Mouse (Mus musculus): ENCODE data around the gene Ormdl2. TPM values are rescaled to one million over a fixed set of nuclear protein-coding genes. Genes with fewer than 3 reads are reported as not detected.

Ormdl2 gene
- total RNA-seq, 2 experiments from 2014 or later = 8.0 to 8.6 TPM

- peak; percentile 43 to 61 for DNase-seq (ENCODE audit: low spot score in 2 of 2)
Measured at GRCm38 (mm10) chr10:128804271-128805091, 17.0 kb downstream of the Ormdl2 start, which contains the start of gene Tmem198b. Tmem198b (minus strand) TSS chr10:128804370.

GRCm38 (mm10) chr10:128803771-128804270, 17.6 kb downstream of the Ormdl2 start, which contains the start of gene Dnajc14:
Dnajc14 (plus strand) TSS chr10:128804062.
- DNase-seq (ENCODE audit: low spot score in 2 of 2) = peak; percentile 55 to 66

GRCm38 (mm10) chr10:128803361-128803760, 18.1 kb downstream of the Ormdl2 start:
- no peak for DNase-seq (ENCODE audit: low spot score in 2 of 2)

GRCm38 (mm10) chr10:128802956-128803355, 18.5 kb downstream of the Ormdl2 start:
- no peak for DNase-seq (ENCODE audit: low spot score in 2 of 2)

- DNase-seq (ENCODE audit: low spot score in 2 of 2) = no peak
Measured at GRCm38 (mm10) chr10:128801981-128802495, 19.4 kb downstream of the Ormdl2 start.

- no peak for DNase-seq (ENCODE audit: low spot score in 2 of 2)
Measured at GRCm38 (mm10) chr10:128798676-128799075, 22.8 kb downstream of the Ormdl2 start.

GRCm38 (mm10) chr10:128795581-128795980, 25.9 kb downstream of the Ormdl2 start:
- DNase-seq (ENCODE audit: low spot score in 2 of 2) = no peak

GRCm38 (mm10) chr10:128794391-128794790, 27.1 kb downstream of the Ormdl2 start:
- DNase-seq (ENCODE audit: low spot score in 2 of 2) = no peak

GRCm38 (mm10) chr10:128793258-128793657, 28.2 kb downstream of the Ormdl2 start:
- no peak for DNase-seq (ENCODE audit: low spot score in 2 of 2)

- DNase-seq (ENCODE audit: low spot score in 2 of 2) = no peak
Measured at GRCm38 (mm10) chr10:128792041-128792440, 29.4 kb downstream of the Ormdl2 start.

- DNase-seq (ENCODE audit: low spot score in 2 of 2) = no peak
Measured at GRCm38 (mm10) chr10:128790398-128791124, 30.9 kb downstream of the Ormdl2 start, which contains the start of gene Mmp19. Mmp19 (plus strand) TSS chr10:128790910.

- DNase-seq (ENCODE audit: low spot score in 2 of 2) = no peak
Measured at GRCm38 (mm10) chr10:128780200-128780599, 41.2 kb downstream of the Ormdl2 start.

- no peak for DNase-seq (ENCODE audit: low spot score in 2 of 2)
Measured at GRCm38 (mm10) chr10:128779011-128779795, 42.2 kb downstream of the Ormdl2 start.

GRCm38 (mm10) chr10:128778441-128778840, 43.0 kb downstream of the Ormdl2 start:
- no peak for DNase-seq (ENCODE audit: low spot score in 2 of 2)

GRCm38 (mm10) chr10:128773685-128774084, 47.8 kb downstream of the Ormdl2 start:
- no peak for DNase-seq (ENCODE audit: low spot score in 2 of 2)

- no peak for DNase-seq (ENCODE audit: low spot score in 2 of 2)
Measured at GRCm38 (mm10) chr10:128772895-128773294, 48.5 kb downstream of the Ormdl2 start.

Other genes starting within 250 kb of the Ormdl2 start
- gene Erbb3, start 232.0 kb downstream of the Ormdl2 start, total RNA-seq (2021) = 1 to 10 TPM; 5.1 to 5.2 TPM
- gene Rps26, start 194.9 kb downstream of the Ormdl2 start, total RNA-seq (2021) = 100 to 1,000 TPM; 232 to 257 TPM
- 10 to 100 TPM; 12.8 to 17.6 TPM for gene Ikzf4, start 175.7 kb downstream of the Ormdl2 start, total RNA-seq (2021)
- gene Suox, start 147.6 kb downstream of the Ormdl2 start, total RNA-seq (2021) = 10 to 100 TPM; 12.2 to 12.4 TPM
- 100 to 1,000 TPM; 131 to 136 TPM for gene Rab5b, start 125.4 kb downstream of the Ormdl2 start, total RNA-seq (2021)
- gene Pmel, start 117.5 kb downstream of the Ormdl2 start, total RNA-seq (2021) = under 1 TPM; 0.54 to 0.88 TPM
- 1 to 10 TPM; 1.4 to 2.6 TPM for gene Cdk2, start 116.6 kb downstream of the Ormdl2 start, total RNA-seq (2021)
- 1 to 10 TPM; 8.2 to 8.5 TPM for gene Dgka, start 76.8 kb downstream of the Ormdl2 start, total RNA-seq (2021)
- gene Pym1, start 73.8 kb downstream of the Ormdl2 start, total RNA-seq (2021) = 10 to 100 TPM; 25.0 to 25.7 TPM
- under 1 TPM; 0.63 to 0.66 TPM for gene Mmp19, start 30.7 kb downstream of the Ormdl2 start, total RNA-seq (2021)
- 10 to 100 TPM; 64.6 to 67.0 TPM for gene Dnajc14, start 17.6 kb downstream of the Ormdl2 start, total RNA-seq (2021)
- 1 to 10 TPM; 6.9 to 7.1 TPM for gene Tmem198b, start 17.3 kb downstream of the Ormdl2 start, total RNA-seq (2021)
- gene Sarnp, start 4.3 kb downstream of the Ormdl2 start, total RNA-seq (2021) = 10 to 100 TPM; 39.5 to 39.6 TPM
- 10 to 100 TPM; 12.5 to 15.2 TPM for gene Gdf11, start 70.1 kb upstream of the Ormdl2 start, total RNA-seq (2021)
- 10 to 100 TPM; 69.1 to 71.4 TPM for gene Cd63, start 79.3 kb upstream of the Ormdl2 start, total RNA-seq (2021)
- 1 to 10 TPM; 3.6 to 7.6 TPM for gene Rdh5, start 101.2 kb upstream of the Ormdl2 start, total RNA-seq (2021)
- 10 to 100 TPM; 79.8 to 82.3 TPM for gene Bloc1s1, start 102.4 kb upstream of the Ormdl2 start, total RNA-seq (2021)
- gene Itga7, start 112.2 kb upstream of the Ormdl2 start, total RNA-seq (2021) = 10 to 100 TPM; 13.5 TPM
- not detected for gene Mettl7b, start 139.3 kb upstream of the Ormdl2 start, total RNA-seq (2021)
- not detected for gene Olfr9, start 167.8 kb upstream of the Ormdl2 start, total RNA-seq (2021)
- gene Olfr763, start 189.1 kb upstream of the Ormdl2 start, total RNA-seq (2021) = not detected
- not detected for gene Olfr764-ps1, start 218.3 kb upstream of the Ormdl2 start, total RNA-seq (2021)
- gene Olfr765, start 228.4 kb upstream of the Ormdl2 start, total RNA-seq (2021) = not detected
- gene Olfr766-ps1, start 247.3 kb upstream of the Ormdl2 start, total RNA-seq (2021) = not detected

All from left cerebral cortex, adult 18-20 months (tissue).